Mouse (Mus musculus) thymus, adult 2 months (tissue): ENCODE results near the gene Ptgs2. TPM values are rescaled to one million over a fixed set of nuclear protein-coding genes. Genes with fewer than 3 reads are reported as not detected.

Experiments used
- DNase-seq: peaks from one replicate; pipeline ENCODE4 v3.0.0; 2021
- H3K27ac ChIP-seq: fragments of 200-500 bp; 2 replicates; pipeline ENCODE4 v1.5.1; 2012; ENCODE audit warnings: low read length, control low read depth; ENCODE audit not compliant: control insufficient read depth, insufficient read depth
- H3K27me3 ChIP-seq: fragments of 200-500 bp; 2 replicates; pipeline ENCODE4 v1.6.1; 2012; ENCODE audit warnings: mild to moderate bottlenecking, low read length, moderate library complexity, mixed read lengths; ENCODE audit not compliant: control insufficient read depth, insufficient read depth
- H3K36me3 ChIP-seq: fragments of 200-500 bp; 2 replicates; pipeline ENCODE4 v1.6.1; 2012; ENCODE audit warnings: mild to moderate bottlenecking, low read length, moderate library complexity; ENCODE audit not compliant: control insufficient read depth, insufficient read depth
- H3K4me1 ChIP-seq: fragments of 200-500 bp; replicated peaks from 2 replicates; pipeline ENCODE4 v1.6.1; 2012; ENCODE audit warnings: low read length; ENCODE audit not compliant: control insufficient read depth, insufficient read depth
- H3K4me3 ChIP-seq: fragments of 200-500 bp; 2 replicates; pipeline ENCODE4 v1.5.1; 2012; ENCODE audit warnings: mild to moderate bottlenecking, low read length, control low read depth, moderate library complexity; ENCODE audit not compliant: control insufficient read depth, insufficient read depth
- CTCF ChIP-seq: fragments of 200-500 bp; IDR thresholded peaks from 2 replicates; pipeline ENCODE4 v1.5.1; 2012; ENCODE audit warnings: mild to moderate bottlenecking, control low read depth, low read length, moderate library complexity, borderline replicate concordance; ENCODE audit not compliant: control insufficient read depth, poor library complexity, insufficient read depth; ENCODE audit errors: extremely low read depth
- POLR2A ChIP-seq: fragments of 200-500 bp; IDR thresholded peaks from 2 replicates; pipeline ENCODE4 v1.6.1; 2012; ENCODE audit warnings: mild to moderate bottlenecking, low read length, control low read depth, moderate library complexity; ENCODE audit not compliant: control insufficient read depth, poor library complexity, insufficient read depth; ENCODE audit errors: extremely low read depth
- WGBS: fragments of 180-500 bp; shearing (Covaris S2); methylation state at CpG from one replicate; pipeline ENCODE4 v1.1.7; 2018; 5-methylcytosine and 5-hydroxymethylcytosine counted together
- polyA plus RNA-seq: library from polyadenylated mRNA; depleted of rRNA; stranded (reverse); fragments of >200 nt; gene quantifications from 2 replicates; pipeline ENCODE4 v1.2.3, GENCODE M21; 2012

The Ptgs2 gene
- polyA plus RNA-seq, 1 experiment: 3.1 TPM

- Histone ChIP-seq H3K27me3 (no peaks in the 10 kb centered on the region), H3K36me3 (no peaks in the 10 kb centered on the region), H3K27ac (no peak overlapping the region), H3K4me1 (no peaks in the 10 kb centered on the region), H3K4me3 (no peak overlapping the region)
- 90% methylated on average over 7 of the region's 7 CpGs for WGBS
- no peak for DNase-seq
- TF ChIP-seq POLR2A: no peak
These were observed 15.5 kb downstream of the Ptgs2 start for GRCm38 (mm10) chr1:150115352-150115751.

DNA sequence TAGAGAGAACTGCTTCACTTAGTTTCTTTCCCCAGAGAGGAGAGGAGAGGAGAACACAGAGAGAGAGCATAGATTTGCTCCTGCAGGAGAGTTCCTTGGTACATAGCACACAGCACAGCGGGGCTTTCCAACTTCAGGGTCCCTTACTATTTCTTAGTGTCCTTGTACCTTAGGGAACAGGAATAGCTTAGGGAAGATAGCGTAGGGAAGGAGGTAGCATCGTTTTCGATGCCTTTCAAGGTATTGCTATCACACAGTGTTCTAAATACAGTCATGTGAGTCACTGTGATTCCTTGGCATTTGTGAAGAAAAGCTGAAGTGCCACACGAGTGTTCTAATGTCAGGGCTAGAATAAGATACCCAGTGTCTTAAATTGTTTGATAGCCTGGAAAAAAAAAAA lies 18.5 kb downstream of the Ptgs2 start:
- no peak for DNase-seq
- no peak overlapping the region for H3K4me3 ChIP-seq
- no peaks in the 10 kb centered on the region for H3K36me3 ChIP-seq
- no peak overlapping the region for H3K27ac ChIP-seq
- no peaks in the 10 kb centered on the region for H3K4me1 ChIP-seq
- WGBS: 93% methylated on average over 5 of the region's 5 CpGs
- TF ChIP-seq CTCF: no peak
- TF ChIP-seq POLR2A: no peak
- H3K27me3 ChIP-seq: no peaks in the 10 kb centered on the region

DNA sequence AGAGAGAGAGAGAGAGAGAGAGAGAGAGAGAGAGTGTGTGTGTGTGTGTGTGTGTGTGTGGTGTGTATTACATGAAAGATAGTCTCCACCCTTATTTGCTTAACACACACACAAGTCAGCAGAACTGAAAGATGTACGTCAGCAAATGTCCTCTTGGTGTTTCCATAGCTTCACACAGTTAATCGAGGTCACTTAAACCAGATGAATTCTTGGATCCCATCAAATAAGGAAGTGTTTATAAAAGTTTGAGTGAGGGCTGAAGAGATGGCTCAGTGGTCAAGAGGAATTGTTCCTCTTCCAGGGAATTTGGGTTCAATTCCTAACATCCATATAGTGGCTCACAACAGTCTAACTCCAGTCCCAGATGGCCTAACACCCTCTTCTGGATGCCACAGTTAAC lies 25.7 kb downstream of the Ptgs2 start:
- H3K4me1 ChIP-seq: no peaks in the 10 kb centered on the region
- 92% methylated on average over 2 of the region's 2 CpGs for WGBS
- no peaks in the 10 kb centered on the region for H3K36me3 ChIP-seq
- H3K4me3 ChIP-seq: no peak overlapping the region
- H3K27ac ChIP-seq: no peak overlapping the region
- no peak for DNase-seq
- H3K27me3 ChIP-seq: no peaks in the 10 kb centered on the region
- TF ChIP-seq POLR2A (no peak), CTCF (no peak)

- 91% methylated on average over 6 of the region's 6 CpGs for WGBS
These were observed 30.2 kb downstream of the Ptgs2 start for GRCm38 (mm10) chr1:150130070-150130469.

DNA sequence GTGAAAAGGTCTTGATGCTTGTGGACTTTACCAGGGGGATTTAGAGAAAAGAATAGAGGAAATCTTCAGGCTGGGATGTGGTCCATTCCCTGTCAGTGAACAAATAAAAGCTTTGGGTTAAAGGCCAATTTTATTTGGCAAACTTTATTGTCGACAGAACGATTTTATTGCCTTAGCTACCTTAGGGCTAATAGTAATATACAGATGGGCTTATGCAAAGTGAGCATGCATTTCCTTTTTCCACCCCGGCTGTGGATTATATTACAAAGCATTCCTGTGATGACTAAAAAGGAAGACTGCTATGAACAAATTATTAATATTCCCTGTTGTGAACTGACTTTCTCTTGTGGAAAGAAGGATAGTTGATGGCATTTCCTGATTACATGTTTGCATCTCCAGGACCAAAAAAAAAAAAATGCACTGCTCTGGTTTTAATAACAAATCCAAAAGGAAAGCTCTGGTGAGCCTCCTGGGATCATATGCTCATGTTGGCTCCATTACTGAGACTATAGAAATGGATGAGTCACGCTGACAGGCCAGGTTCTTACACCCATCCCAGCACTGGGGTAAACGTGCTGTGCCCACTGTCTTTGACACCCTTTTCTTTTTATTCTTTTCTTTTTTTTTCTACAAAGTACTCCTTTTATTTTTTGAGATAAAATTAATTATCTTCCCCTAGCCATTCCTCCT lies 30.9 kb downstream of the Ptgs2 start:
- WGBS: 94% methylated on average over 5 of the region's 5 CpGs
- DNase-seq: no peak
- Histone ChIP-seq H3K36me3 (no peaks in the 10 kb centered on the region), H3K27me3 (no peaks in the 10 kb centered on the region), H3K27ac (no peak overlapping the region), H3K4me1 (no peaks in the 10 kb centered on the region), H3K4me3 (no peak overlapping the region)
- TF ChIP-seq POLR2A (no peak), CTCF (no peak)

More at GRCm38 (mm10) chr1:150130070-150130469, 30.2 kb downstream of the Ptgs2 start:
- Histone ChIP-seq H3K4me3 (no peak overlapping the region), H3K36me3 (no peaks in the 10 kb centered on the region), H3K4me1 (no peaks in the 10 kb centered on the region), H3K27me3 (no peaks in the 10 kb centered on the region), H3K27ac (no peak overlapping the region)
- TF ChIP-seq CTCF (no peak), POLR2A (no peak)
- no peak for DNase-seq

GRCm38 (mm10) chr1:150135350-150135749 lies 35.5 kb downstream of the Ptgs2 start:
- Histone ChIP-seq H3K27ac (no peak overlapping the region), H3K27me3 (no peaks in the 10 kb centered on the region), H3K4me1 (no peaks in the 10 kb centered on the region), H3K4me3 (no peak overlapping the region), H3K36me3 (no peaks in the 10 kb centered on the region)
- DNase-seq: no peak
- TF ChIP-seq CTCF (no peak), POLR2A (no peak)

GRCm38 (mm10) chr1:150139730-150140129 lies 39.9 kb downstream of the Ptgs2 start:
- H3K27ac ChIP-seq: no peak overlapping the region
- DNase-seq: no peak
- no peak overlapping the region for H3K4me3 ChIP-seq
- no peaks in the 10 kb centered on the region for H3K27me3 ChIP-seq
- no peaks in the 10 kb centered on the region for H3K4me1 ChIP-seq
- no peaks in the 10 kb centered on the region for H3K36me3 ChIP-seq
- WGBS: 86% methylated on average over 9 of the region's 9 CpGs
- TF ChIP-seq POLR2A (no peak), CTCF (no peak)
